ENCODE assay signal across 12 mouse cellular contexts in genomic region chr5:110385263-110385662, GRCm38 (mm10). TPM values are rescaled to one million over a fixed set of nuclear protein-coding genes. Genes with fewer than 3 reads are reported as not detected.
DNase-seq lines count a peak whose midpoint lies in the region; ATAC-seq and TF ChIP-seq lines count a peak whose summit lies in the region.
"Had no signal": no experiment of that assay in that cellular context is flagged by ENCODE, and none has a peak within 500 bp of the region (broad histone marks: within the 10 kb centered on the region; RNA-seq: fewer than 3 reads in every experiment).

No protein-coding gene starts in this region.

- no peaks in the 10 kb centered on the region for H3K36me3 ChIP-seq in neural tube, embryonic 11.5 days (ENCODE audit: control insufficient read depth, insufficient read depth, low read length)
- H3K36me3 ChIP-seq in limb, embryonic 14.5 days (ENCODE audit: control insufficient read depth, insufficient read depth, low read length): peaks cover 4% of the 10 kb centered on the region; the same call in 1 of the 2 replicates
- H3K36me3 ChIP-seq in stomach, embryonic 16.5 days (ENCODE audit: control insufficient read depth, insufficient read depth, low read length): no peaks in the 10 kb centered on the region

- H3K27me3 ChIP-seq in cerebellum, adult 2 months (ENCODE audit: control insufficient read depth, insufficient read depth, low read length): no peaks in the 10 kb centered on the region
- 0 out of 2 replicates have a peak, but pooled peaks cover 3% of the 10 kb centered on the region for H3K27me3 ChIP-seq in neural tube, embryonic 11.5 days (ENCODE audit: control insufficient read depth, insufficient read depth, low read length)
- H3K27me3 ChIP-seq in limb, embryonic 14.5 days (ENCODE audit: control insufficient read depth, insufficient read depth, low read length): no peaks in the 10 kb centered on the region
- H3K27me3 ChIP-seq in stomach, embryonic 16.5 days (ENCODE audit: control insufficient read depth, insufficient read depth, low read length): no peaks in the 10 kb centered on the region

- H3K4me2 ChIP-seq in neural tube, embryonic 11.5 days (ENCODE audit: low read depth): peak overlapping the region; percentile 68
- H3K4me2 ChIP-seq in limb, embryonic 14.5 days (replicated peaks; ENCODE audit: low read depth, low read length, severe bottlenecking): peak overlapping the region; percentile 66
- peak overlapping the region; percentile 61; the same call in 1 of the 2 replicates for H3K4me2 ChIP-seq in stomach, embryonic 16.5 days (ENCODE audit: low read depth, low read length)

- 68% methylated on average over 4 of the region's 4 CpGs for WGBS in cerebellum, adult 2 months
- 61% methylated on average over 4 of the region's 4 CpGs for WGBS in neural tube, embryonic 11.5 days
- 69% methylated on average over 4 of the region's 4 CpGs for WGBS in limb, embryonic 14.5 days
- 58% methylated on average over 4 of the region's 4 CpGs for WGBS in stomach, embryonic 16.5 days

- TF ChIP-seq POLR2A in cerebellum, adult 2 months (IDR thresholded peaks at IDR 0.05; ENCODE audit: borderline replicate concordance, insufficient read depth, low read length): no peak
- no peak for TF ChIP-seq POLR2A in limb, embryonic 14.5 days (IDR thresholded peaks at IDR 0.05; ENCODE audit: borderline replicate concordance, extremely low read depth, insufficient read depth, insufficient read length)

- H3K9me3 ChIP-seq in neural tube, embryonic 11.5 days (ENCODE audit: control insufficient read depth, low read length): no peaks in the 10 kb centered on the region
- no peaks in the 10 kb centered on the region for H3K9me3 ChIP-seq in limb, embryonic 14.5 days (ENCODE audit: control insufficient read depth, low read length)
- H3K9me3 ChIP-seq in stomach, embryonic 16.5 days (replicated peaks; ENCODE audit: control insufficient read depth, low read length): no peaks in the 10 kb centered on the region

- no peak overlapping the region for H3K9ac ChIP-seq in neural tube, embryonic 11.5 days (ENCODE audit: low read length)
- H3K9ac ChIP-seq in limb, embryonic 14.5 days (ENCODE audit: low read depth, low read length, severe bottlenecking): no peak overlapping the region
- H3K9ac ChIP-seq in stomach, embryonic 16.5 days (ENCODE audit: low read length): no peak overlapping the region

- H3K27ac ChIP-seq in cerebellum, adult 2 months (ENCODE audit: insufficient read depth, low read length): no peak overlapping the region; the same call in 1 of the 2 replicates
- H3K27ac ChIP-seq in neural tube, embryonic 11.5 days (ENCODE audit: low read depth, low read length): no peak overlapping the region
- no peak overlapping the region for H3K27ac ChIP-seq in limb, embryonic 14.5 days (replicated peaks; ENCODE audit: low read depth, low read length)
- no peak overlapping the region for H3K27ac ChIP-seq in stomach, embryonic 16.5 days (ENCODE audit: low read length)

- ATAC-seq in neural tube, embryonic 11.5 days (ENCODE audit: insufficient read depth, low FRiP score, low TSS enrichment): no peak
- no peak for ATAC-seq in limb, embryonic 14.5 days (ENCODE audit: low FRiP score, low read depth)
- no peak for ATAC-seq in stomach, embryonic 16.5 days (ENCODE audit: insufficient read depth, low FRiP score)
- ATAC-seq in frontal cortex, adult (ENCODE audit: low TSS enrichment): no peak

- H3K4me3 ChIP-seq in cerebellum, adult 2 months (replicated peaks; ENCODE audit: insufficient read depth, low read depth, low read length): peak overlapping the region; percentile 20
- H3K4me3 ChIP-seq in neural tube, embryonic 11.5 days (ENCODE audit: low read depth, low read length): peak overlapping the region; percentile 68
- H3K4me3 ChIP-seq in limb, embryonic 14.5 days (replicated peaks; ENCODE audit: low read length): peak overlapping the region; percentile 75; the same call in 1 of the 2 replicates
- no peak overlapping the region for H3K4me3 ChIP-seq in stomach, embryonic 16.5 days (replicated peaks; ENCODE audit: low read length)

- no peak for TF ChIP-seq CTCF in cerebellum, adult 2 months (IDR thresholded peaks at IDR 0.05; ENCODE audit: borderline replicate concordance, insufficient read depth, low read depth, low read length)

- DNase-seq in cerebellum, adult 2 months: no peak
- no peak for DNase-seq in cerebellum, adult 8-10 months
- no peak for DNase-seq in neural tube, embryonic 11.5 days (ENCODE audit: low spot score)
- no peak for DNase-seq in neural tube, embryonic 10.5 days (ENCODE audit: extremely low spot score, low spot score)
- no peak for DNase-seq in limb, embryonic 14.5 days (ENCODE audit: low spot score)
- no peak for DNase-seq in spleen, adult 18-20 months
- DNase-seq: cerebellum, postnatal 36 days; gastrocnemius, postnatal 25 days; kidney, postnatal 4 days had no signal

- peaks cover 33% of the 10 kb centered on the region for H3K4me1 ChIP-seq in cerebellum, adult 2 months (ENCODE audit: control insufficient read depth, insufficient read depth, low read length)
- H3K4me1 ChIP-seq in neural tube, embryonic 11.5 days (ENCODE audit: control insufficient read depth, insufficient read depth, low read length): peaks cover 11% of the 10 kb centered on the region; the same call in 1 of the 2 replicates
- peaks cover 16% of the 10 kb centered on the region for H3K4me1 ChIP-seq in limb, embryonic 14.5 days (ENCODE audit: control insufficient read depth, insufficient read depth, low read length)
- peaks cover 9% of the 10 kb centered on the region; the same call in 1 of the 2 replicates for H3K4me1 ChIP-seq in stomach, embryonic 16.5 days (ENCODE audit: control insufficient read depth, insufficient read depth, low read length)

RNA-seq across cellular contexts. Expression of gene Lrcol1, which starts 40.7 kb away (rescaled TPM):
- polyA plus RNA-seq in cerebellum, adult 2 months (2012; rRNA removed): not detected in 2 replicates
- not detected in 2 replicates for polyA plus RNA-seq in neural tube, embryonic 11.5 days (2014; fragmentation: Nextera tagmentation; extraction: Ambion mirVana)
- polyA plus RNA-seq in limb, embryonic 14.5 days (2012; rRNA removed): not detected in 2 replicates
- polyA plus RNA-seq in limb, embryonic 14.5 days (2014; fragmentation: Nextera tagmentation; extraction: Ambion mirVana): not detected in 2 replicates
- polyA plus RNA-seq in stomach, embryonic 16.5 days (2015; fragmentation: Nextera tagmentation; extraction: Ambion mirVana): not detected in 2 replicates
- polyA plus RNA-seq: liver, embryonic 16.5 days had no signal

RNA-seq across cellular contexts. Expression of gene P2rx2, which starts 42.3 kb away (rescaled TPM):
- polyA plus RNA-seq in cerebellum, adult 2 months (2012; rRNA removed): 0.26 and 0.32 TPM in 2 replicates
- polyA plus RNA-seq in neural tube, embryonic 11.5 days (2014; fragmentation: Nextera tagmentation; extraction: Ambion mirVana): 0.59 and 1.4 TPM in 2 replicates
- polyA plus RNA-seq in limb, embryonic 14.5 days (2012; rRNA removed): 3.0 and 3.1 TPM in 2 replicates
- polyA plus RNA-seq in limb, embryonic 14.5 days (2014; fragmentation: Nextera tagmentation; extraction: Ambion mirVana): 1.4 and 2.2 TPM in 2 replicates
- 0.72 TPM in 2 replicates for polyA plus RNA-seq in stomach, embryonic 16.5 days (2015; fragmentation: Nextera tagmentation; extraction: Ambion mirVana)
- polyA plus RNA-seq: liver, embryonic 16.5 days had no signal
